Mouse (Mus musculus) CH12.LX (cell line): ENCODE measurements around the gene Klk1b4. TPM values are rescaled to one million over a fixed set of nuclear protein-coding genes. Genes with fewer than 3 reads are reported as not detected.

ENCODE experiments used
- DNase-seq: peaks from one replicate; pipeline ENCODE4 v3.0.0-alpha.2; 2013; ENCODE audit errors: extremely low read depth
- H3K27ac ChIP-seq: 2 replicates; pipeline ENCODE4 v1.5.1; 2012; ENCODE audit warnings: low read depth, mild to moderate bottlenecking, control low read depth, moderate library complexity; ENCODE audit not compliant: insufficient read depth
- H3K27me3 ChIP-seq: replicated peaks from 2 replicates; pipeline ENCODE3; 2012; ENCODE audit warnings: inconsistent platforms
- H3K36me3 ChIP-seq, 2 experiments: replicated peaks in 1 of 2; 2 replicates each; pipeline versions ENCODE3 to v1.6.1; 2012; ENCODE audit warnings: inconsistent platforms in 1 of 2, low read length in 1 of 2, mild to moderate bottlenecking in 1 of 2, mixed read lengths in 1 of 2, moderate library complexity in 1 of 2; ENCODE audit not compliant: control insufficient read depth in 1 of 2, insufficient read depth in 1 of 2
- H3K4me1 ChIP-seq, 2 experiments: 2 replicates each; pipeline ENCODE4 v1.6.1; 2012; ENCODE audit warnings: inconsistent platforms in 1 of 2, moderate library complexity in 1 of 2; ENCODE audit not compliant: insufficient read depth in 2 of 2, control insufficient read depth in 1 of 2
- H3K4me2 ChIP-seq: 2 replicates; pipeline ENCODE4 v1.6.1; 2012; ENCODE audit warnings: low read depth, mild to moderate bottlenecking, control low read depth; ENCODE audit not compliant: poor library complexity, insufficient read depth, severe bottlenecking
- H3K4me3 ChIP-seq, 3 experiments: fragments of 150-350 bp in 1 of 3; sonication (generic) in 1 of 3; replicated peaks in 1 of 3; 2 replicates each; pipeline versions ENCODE3 to v1.5.1; 2011 to 2012; ENCODE audit warnings: low read depth in 2 of 3, low read length in 2 of 3, mild to moderate bottlenecking in 2 of 3, moderate library complexity in 2 of 3, control low read depth in 1 of 3, improper control_type of control experiment in 1 of 3, inconsistent platforms in 1 of 3, mixed read lengths in 1 of 3; ENCODE audit not compliant: poor library complexity in 1 of 3
- H3K79me2 ChIP-seq: replicated peaks from 2 replicates; pipeline ENCODE4 v1.6.1; 2012; ENCODE audit warnings: mild to moderate bottlenecking, moderate library complexity; ENCODE audit not compliant: control insufficient read depth, poor library complexity, insufficient read depth, severe bottlenecking; ENCODE audit errors: extremely low read depth
- H3K9ac ChIP-seq: 2 replicates; pipeline ENCODE4 v1.6.1; 2012; ENCODE audit warnings: low read depth, mild to moderate bottlenecking, control low read depth, moderate library complexity; ENCODE audit not compliant: insufficient read depth
- H3K9me3 ChIP-seq: replicated peaks from 2 replicates; pipeline ENCODE3; 2012; ENCODE audit warnings: low read length, inconsistent platforms, mixed read lengths
- BHLHE40 ChIP-seq: IDR thresholded peaks from 2 replicates; pipeline ENCODE4 v1.6.1; 2011; ENCODE audit warnings: mild to moderate bottlenecking, low read depth, low read length, improper control_type of control experiment
- CHD1 ChIP-seq: IDR thresholded peaks from 2 replicates; pipeline ENCODE4 v1.6.1; 2012; ENCODE audit warnings: low read depth, low read length, improper control_type of control experiment, inconsistent platforms
- CHD2 ChIP-seq: IDR thresholded peaks from 2 replicates; pipeline ENCODE4 v1.6.1; 2011; ENCODE audit warnings: low read length, improper control_type of control experiment
- CTCF ChIP-seq, 2 experiments: IDR thresholded peaks in 1 of 2; conservative IDR thresholded peaks in 1 of 2; 2 replicates each; pipeline ENCODE4 v1.5.1; 2011 to 2012; ENCODE audit warnings: low read depth in 2 of 2, low read length in 2 of 2, improper control_type of control experiment in 1 of 2, inconsistent platforms in 1 of 2, mild to moderate bottlenecking in 1 of 2, moderate library complexity in 1 of 2
- ELF1 ChIP-seq: IDR thresholded peaks from 2 replicates; pipeline ENCODE4 v1.6.1; 2014; ENCODE audit warnings: low read depth, mild to moderate bottlenecking, inconsistent platforms, low read length, improper control_type of control experiment
- ETS1 ChIP-seq: conservative IDR thresholded peaks from 2 replicates; pipeline ENCODE4 v1.6.1; 2012; ENCODE audit warnings: low read depth, mild to moderate bottlenecking, inconsistent platforms, low read length, improper control_type of control experiment, moderate library complexity
- HCFC1 ChIP-seq: IDR thresholded peaks from 2 replicates; pipeline ENCODE4 v1.6.1; 2012; ENCODE audit warnings: low read depth, mild to moderate bottlenecking, inconsistent platforms, low read length, improper control_type of control experiment
- IRF4 ChIP-seq: IDR thresholded peaks from 2 replicates; pipeline ENCODE4 v1.6.1; 2014; ENCODE audit warnings: low read depth, mild to moderate bottlenecking, inconsistent platforms, low read length, improper control_type of control experiment
- JUND ChIP-seq: conservative IDR thresholded peaks from 2 replicates; pipeline ENCODE4 v1.6.1; 2011; ENCODE audit warnings: low read depth, low read length, improper control_type of control experiment
- KAT2A ChIP-seq: IDR thresholded peaks from 2 replicates; pipeline ENCODE4 v1.6.1; 2012; ENCODE audit warnings: low read length, improper control_type of control experiment, inconsistent platforms; ENCODE audit not compliant: insufficient replicate concordance
- MAFK ChIP-seq: IDR thresholded peaks from 2 replicates; pipeline ENCODE4 v1.6.1; 2011; ENCODE audit warnings: low read length, improper control_type of control experiment; ENCODE audit not compliant: insufficient replicate concordance
- MAX ChIP-seq: IDR thresholded peaks from 2 replicates; pipeline ENCODE4 v1.6.1; 2011; ENCODE audit warnings: low read length, improper control_type of control experiment
- MAZ ChIP-seq: IDR thresholded peaks from 2 replicates; pipeline ENCODE4 v1.6.1; 2012; ENCODE audit warnings: low read depth, mild to moderate bottlenecking, inconsistent platforms, low read length, improper control_type of control experiment, moderate library complexity
- MEF2A ChIP-seq: IDR thresholded peaks from 2 replicates; pipeline ENCODE4 v1.6.1; 2014; ENCODE audit warnings: low read depth, mild to moderate bottlenecking, inconsistent platforms, low read length, improper control_type of control experiment, borderline replicate concordance
- MXI1 ChIP-seq: IDR thresholded peaks from 2 replicates; pipeline ENCODE4 v1.6.1; 2011; ENCODE audit warnings: mild to moderate bottlenecking, low read depth, low read length, improper control_type of control experiment
- NELFE ChIP-seq: IDR thresholded peaks from 2 replicates; pipeline ENCODE4 v1.6.1; 2011; ENCODE audit warnings: low read depth, low read length, improper control_type of control experiment
- NRF1 ChIP-seq: IDR thresholded peaks from 2 replicates; pipeline ENCODE4 v1.6.1; 2014; ENCODE audit warnings: low read depth, mild to moderate bottlenecking, inconsistent platforms, low read length, improper control_type of control experiment, moderate library complexity
- POLR2A ChIP-seq: IDR thresholded peaks from 2 replicates; pipeline ENCODE4 v1.6.1; 2011; ENCODE audit warnings: low read depth, mild to moderate bottlenecking, improper control_type of control experiment, low read length
- POLR2AphosphoS2 ChIP-seq: IDR thresholded peaks from 2 replicates; pipeline ENCODE4 v1.6.1; 2011; ENCODE audit warnings: low read depth, low read length, improper control_type of control experiment
- RAD21 ChIP-seq: IDR thresholded peaks from 2 replicates; pipeline ENCODE4 v1.6.1; 2011; ENCODE audit warnings: low read depth, mild to moderate bottlenecking, low read length, improper control_type of control experiment, moderate library complexity
- SIN3A ChIP-seq: IDR thresholded peaks from 2 replicates; pipeline ENCODE4 v1.6.1; 2012; ENCODE audit warnings: low read length, improper control_type of control experiment, inconsistent platforms
- SMC3 ChIP-seq: IDR thresholded peaks from 2 replicates; pipeline ENCODE4 v1.6.1; 2011; ENCODE audit warnings: low read depth, low read length, improper control_type of control experiment
- TBP ChIP-seq: conservative IDR thresholded peaks from 2 replicates; pipeline ENCODE4 v1.6.1; 2011; ENCODE audit warnings: low read depth, low read length, improper control_type of control experiment
- TCF12 ChIP-seq: IDR thresholded peaks from 2 replicates; pipeline ENCODE4 v1.6.1; 2014; ENCODE audit warnings: low read depth, mild to moderate bottlenecking, inconsistent platforms, low read length, improper control_type of control experiment
- USF1 ChIP-seq: IDR thresholded peaks from 2 replicates; pipeline ENCODE4 v1.6.1; 2014; ENCODE audit warnings: low read depth, mild to moderate bottlenecking, inconsistent platforms, low read length, improper control_type of control experiment
- ZC3H11A ChIP-seq: IDR thresholded peaks from 2 replicates; pipeline ENCODE4 v1.6.1; 2012; ENCODE audit warnings: low read depth, mild to moderate bottlenecking, inconsistent platforms, low read length, improper control_type of control experiment
- ZKSCAN1 ChIP-seq: IDR thresholded peaks from 2 replicates; pipeline ENCODE4 v1.6.1; 2012; ENCODE audit warnings: low read depth, inconsistent platforms, low read length, improper control_type of control experiment, borderline replicate concordance
- dilution Hi-C: fragments of 300-500 bp; cut with MboI; formaldehyde crosslinking; loops from 2 replicates; pipeline ENCODE4 v1.14.3; 2020; ENCODE audit warnings: low sequenced_read_pairs; ENCODE audit not compliant: extremely low pct_unique_long_range_greater_than_20kb, extremely low pct_ligation_motif_present
- in situ Hi-C: fragments of 300-500 bp; cut with MboI; formaldehyde crosslinking; loops from 3 replicates; pipeline ENCODE4 v1.14.3; 2019; ENCODE audit warnings: low sequenced_read_pairs, low pct_ligation_motif_present, low pct_unique_long_range_greater_than_20kb, mixed read lengths
- polyA plus RNA-seq: library from polyadenylated mRNA; unstranded; fragments of >175 nt; gene quantifications from 2 replicates; pipeline ENCODE4 v1.2.1, GENCODE M21; 2012; ENCODE audit warnings: low read depth; ENCODE audit not compliant: insufficient read length
- total RNA-seq, 2 experiments: library from RNA; depleted of rRNA; stranded (reverse); fragments of 300-350 nt in 1 of 2; fragments of >200 nt in 1 of 2; gene quantifications; 2 replicates each; pipeline ENCODE4 v1.2.3; 2012 to 2014

The Klk1b4 gene
- total and polyA plus RNA-seq, 3 experiments = not detected

GRCm38 (mm10) chr7:44240712-44241111, 33.5 kb downstream of the Klk1b4 start:
- no peak overlapping the region for H3K4me3 ChIP-seq
- in situ Hi-C loops (no loop called here), dilution Hi-C loops (no loop called here)
- no peaks in the 10 kb centered on the region for H3K36me3 ChIP-seq
- TF ChIP-seq ZC3H11A = no peak
- no peak for TF ChIP-seq TCF12
- TF ChIP-seq ZKSCAN1 = no peak
- no peak for TF ChIP-seq POLR2A
- no peak for TF ChIP-seq JUND
- TF ChIP-seq ELF1 = no peak
- peaks cover 9% of the 10 kb centered on the region for H3K27me3 ChIP-seq
- no peak overlapping the region for H3K27ac ChIP-seq
- no peak overlapping the region for H3K4me2 ChIP-seq
- no peak overlapping the region for H3K9ac ChIP-seq
- H3K9me3 ChIP-seq = no peaks in the 10 kb centered on the region
- H3K4me1 ChIP-seq = peaks cover 5 to 13% of the 10 kb centered on the region in 2 experiments
- no peak for DNase-seq
- H3K79me2 ChIP-seq = 0 out of 2 replicates have a peak, but pooled peaks cover 4% of the 10 kb centered on the region

- dilution Hi-C loops = no loop called here
- in situ Hi-C loops = no loop called here
Measured at GRCm38 (mm10) chr7:44241163-44241562, 33.9 kb downstream of the Klk1b4 start.

GRCm38 (mm10) chr7:44244080-44244479, 36.8 kb downstream of the Klk1b4 start:
- Histone ChIP-seq H3K27ac (no peak overlapping the region), H3K79me2 (peaks cover 18% of the 10 kb centered on the region), H3K36me3 (peaks cover 6 to 12% of the 10 kb centered on the region in 2 experiments), H3K4me3 (no peak overlapping the region), H3K9ac (no peak overlapping the region), H3K4me1 (peaks cover 5 to 26% of the 10 kb centered on the region in 2 experiments), H3K27me3 (peaks cover 2% of the 10 kb centered on the region), H3K9me3 (no peaks in the 10 kb centered on the region), H3K4me2 (no peak overlapping the region)
- in situ Hi-C loops = no loop called here
- DNase-seq = no peak
- dilution Hi-C loops = no loop called here
- TF ChIP-seq MAZ (no peak), MAFK (no peak), MAX (no peak), USF1 (no peak), NRF1 (no peak), ETS1 (no peak), TBP (no peak), BHLHE40 (no peak), IRF4 (no peak), POLR2A (no peak), CHD2 (no peak), MXI1 (no peak), KAT2A (no peak), CHD1 (no peak), TCF12 (no peak), CTCF (conservative IDR thresholded peaks at IDR 0.05 in 1 of 2, IDR thresholded peaks at IDR 0.05 in 1 of 2; ENCODE audit: low read depth in 2 of 2, low read length in 2 of 2) (no peak), JUND (no peak)

More at GRCm38 (mm10) chr7:44241163-44241562, 33.9 kb downstream of the Klk1b4 start:
- H3K9me3 ChIP-seq = no peaks in the 10 kb centered on the region
- TF ChIP-seq POLR2AphosphoS2 = no peak
- no peak for TF ChIP-seq HCFC1
- TF ChIP-seq CTCF (conservative IDR thresholded peaks at IDR 0.05 in 1 of 2, IDR thresholded peaks at IDR 0.05 in 1 of 2; ENCODE audit: low read depth in 2 of 2, low read length in 2 of 2) = peak in 1 of 2 experiments; percentile 31; a peak in 1 of 4 replicates
- no peak for TF ChIP-seq NELFE
- no peak for TF ChIP-seq MAFK
- no peak for TF ChIP-seq USF1
- no peak for TF ChIP-seq SIN3A
- TF ChIP-seq ZC3H11A = no peak
- peak; percentile 0; the same call in 1 of the 2 replicates for TF ChIP-seq RAD21
- TF ChIP-seq POLR2A = no peak
- no peak for TF ChIP-seq MEF2A
- TF ChIP-seq TCF12 = no peak
- no peak for TF ChIP-seq KAT2A
- no peak for TF ChIP-seq MXI1
- TF ChIP-seq SMC3 = peak; percentile 5; the same call in 1 of the 2 replicates
- no peak for TF ChIP-seq ZKSCAN1
- TF ChIP-seq TBP = no peak
- H3K27ac ChIP-seq = no peak overlapping the region
- no peak overlapping the region for H3K4me3 ChIP-seq
- H3K4me1 ChIP-seq = peaks cover 5 to 13% of the 10 kb centered on the region in 2 experiments
- H3K4me2 ChIP-seq = no peak overlapping the region
- 0 out of 2 replicates have a peak, but pooled peaks cover 4% of the 10 kb centered on the region for H3K79me2 ChIP-seq
- H3K9ac ChIP-seq = no peak overlapping the region
- DNase-seq = no peak
- no peaks in the 10 kb centered on the region for H3K36me3 ChIP-seq
- H3K27me3 ChIP-seq = peaks cover 6% of the 10 kb centered on the region
